Mouse (Mus musculus) E14TG2a.4 (cell line): ENCODE results near the gene Sgms1.

Source experiments
- CTCF ChIP-seq: conservative IDR thresholded peaks from 2 replicates; pipeline ENCODE4 v1.5.1; 2014; ENCODE audit warnings: low read length
- NANOG ChIP-seq: IDR thresholded peaks from 2 replicates; pipeline ENCODE4 v1.6.1; 2014; ENCODE audit warnings: borderline replicate concordance, low read length, mixed read lengths
- POU5F1 ChIP-seq: IDR thresholded peaks from 2 replicates; pipeline ENCODE4 v1.6.1; 2014; ENCODE audit warnings: low read length, borderline replicate concordance

- TF ChIP-seq CTCF (no peak), POU5F1 (no peak), NANOG (peak; percentile 92)
These were observed 128.4 kb downstream of the Sgms1 start for GRCm38 (mm10) chr19:32260869-32261688.
